Mouse (Mus musculus) liver, embryonic 16.5 days (tissue): Measurements from ENCODE around the gene Cyb5d1. TPM values are rescaled to one million over a fixed set of nuclear protein-coding genes. Genes with fewer than 3 reads are reported as not detected.

Experiments
- ATAC-seq: fragments of 200-750 bp; cut with Nextera tagmentation; 2 replicates; pipeline ENCODE4 v1.8.0; 2017; ENCODE audit warnings: low read depth, mild to moderate bottlenecking, moderate number of reproducible peaks, moderate library complexity
- H3K27ac ChIP-seq: fragments of 300-500 bp; sonication (generic); 2 replicates; pipeline ENCODE4 v1.5.1; 2014; ENCODE audit warnings: mild to moderate bottlenecking, low read length
- H3K27me3 ChIP-seq: fragments of 300-500 bp; sonication (generic); 2 replicates; pipeline ENCODE4 v1.6.1; 2014; ENCODE audit warnings: low read depth, low read length, mixed read lengths; ENCODE audit not compliant: control insufficient read depth, insufficient read depth
- H3K36me3 ChIP-seq: fragments of 300-500 bp; sonication (generic); 2 replicates; pipeline ENCODE4 v1.6.1; 2014; ENCODE audit warnings: mild to moderate bottlenecking; ENCODE audit not compliant: control insufficient read depth, insufficient read depth
- H3K4me1 ChIP-seq: fragments of 300-500 bp; sonication (generic); 2 replicates; pipeline ENCODE4 v1.6.1; 2014; ENCODE audit warnings: low read depth, low read length, mixed read lengths; ENCODE audit not compliant: control insufficient read depth
- H3K4me2 ChIP-seq: fragments of 300-500 bp; sonication (generic); 2 replicates; pipeline ENCODE4 v1.6.1; 2014; ENCODE audit warnings: low read depth, low read length, mixed read lengths
- H3K4me3 ChIP-seq: fragments of 300-500 bp; sonication (generic); 2 replicates; pipeline ENCODE4 v1.5.1; 2014; ENCODE audit warnings: low read depth, mild to moderate bottlenecking, low read length
- H3K9ac ChIP-seq: fragments of 300-500 bp; sonication (generic); 2 replicates; pipeline ENCODE4 v1.6.1; 2014; ENCODE audit warnings: low read depth, low read length
- H3K9me3 ChIP-seq: fragments of 300-500 bp; sonication (generic); replicated peaks from 2 replicates; pipeline ENCODE4 v1.6.1; 2016; ENCODE audit warnings: low read length; ENCODE audit not compliant: control insufficient read depth
- WGBS: fragments of 180-500 bp; shearing (Covaris S2); extraction: QIAGEN DNeasy Blood & Tissue Kit; methylation state at CpG from one replicate; pipeline ENCODE4 v1.1.7; 2014; ENCODE audit not compliant: insufficient replicate concordance; 5-methylcytosine and 5-hydroxymethylcytosine counted together
- polyA plus RNA-seq: library from polyadenylated mRNA; unstranded; fragments of >200 nt; fragmentation: Nextera tagmentation; extraction: Ambion mirVana; gene quantifications from 2 replicates; pipeline ENCODE4 v1.2.1, GENCODE M21; 2015

Gene Cyb5d1
- polyA plus RNA-seq, 1 experiment from 2014 or later = 9.9 TPM

- Histone ChIP-seq H3K4me3 (no peak overlapping the region), H3K27ac (peak overlapping the region; percentile 90), H3K9ac (no peak overlapping the region)
Measured at GRCm38 (mm10) chr11:69412548-69412947, 17.1 kb upstream of the Cyb5d1 start.

GRCm38 (mm10) chr11:69411538-69412203 lies 16.2 kb upstream of the Cyb5d1 start:
- Histone ChIP-seq H3K4me1 (peaks cover 56% of the 10 kb centered on the region), H3K4me3 (peak overlapping the region; percentile 86), H3K9me3 (no peaks in the 10 kb centered on the region), H3K4me2 (peak overlapping the region; percentile 100), H3K27ac (peak overlapping the region; percentile 90), H3K9ac (peak overlapping the region; percentile 75), H3K27me3 (peaks cover 8% of the 10 kb centered on the region), H3K36me3 (no peaks in the 10 kb centered on the region)
- ATAC-seq = peak; percentile 14
- under 1% methylated on average over 39 of the region's 39 CpGs for WGBS

More at GRCm38 (mm10) chr11:69412548-69412947, 17.1 kb upstream of the Cyb5d1 start:
- peaks cover 63% of the 10 kb centered on the region for H3K4me1 ChIP-seq
- no peak for ATAC-seq
- WGBS = 66% methylated on average over 7 of the region's 7 CpGs
- H3K9me3 ChIP-seq = no peaks in the 10 kb centered on the region
- peaks cover 17% of the 10 kb centered on the region for H3K27me3 ChIP-seq
- H3K36me3 ChIP-seq = no peaks in the 10 kb centered on the region
- H3K4me2 ChIP-seq = peak overlapping the region; percentile 100

GRCm38 (mm10) chr11:69411073-69411535 lies 15.7 kb upstream of the Cyb5d1 start:
- Histone ChIP-seq H3K27ac (peak overlapping the region; percentile 90), H3K9ac (peak overlapping the region; percentile 75), H3K4me1 (peaks cover 54% of the 10 kb centered on the region), H3K4me3 (peak overlapping the region; percentile 86), H3K36me3 (peaks cover 5% of the 10 kb centered on the region; the same call in 1 of the 2 replicates), H3K4me2 (peak overlapping the region; percentile 100), H3K27me3 (0 out of 2 replicates have a peak, but pooled peaks cover 6% of the 10 kb centered on the region), H3K9me3 (no peaks in the 10 kb centered on the region)
- WGBS = 0% methylated on average over 26 of the region's 26 CpGs
- peak; percentile 42 for ATAC-seq

GRCm38 (mm10) chr11:69410310-69411072 lies 15.1 kb upstream of the Cyb5d1 start:
- H3K27me3 ChIP-seq = 0 out of 2 replicates have a peak, but pooled peaks cover 3% of the 10 kb centered on the region
- peaks cover 54% of the 10 kb centered on the region for H3K4me1 ChIP-seq
- peak overlapping the region; percentile 100 for H3K4me2 ChIP-seq
- H3K4me3 ChIP-seq = peak overlapping the region; percentile 86
- peak overlapping the region; percentile 75 for H3K9ac ChIP-seq
- H3K9me3 ChIP-seq = no peaks in the 10 kb centered on the region
- no peak for ATAC-seq
- peak overlapping the region; percentile 90 for H3K27ac ChIP-seq
- WGBS = under 1% methylated on average over 41 of the region's 41 CpGs
- H3K36me3 ChIP-seq = peaks cover 10% of the 10 kb centered on the region; the same call in 1 of the 2 replicates

GRCm38 (mm10) chr11:69410045-69410309 lies 14.5 kb upstream of the Cyb5d1 start:
- 0% methylated on average over 18 of the region's 18 CpGs for WGBS
- Histone ChIP-seq H3K9ac (peak overlapping the region; percentile 75), H3K4me3 (peak overlapping the region; percentile 86), H3K36me3 (peaks cover 10% of the 10 kb centered on the region; the same call in 1 of the 2 replicates), H3K4me1 (peaks cover 54% of the 10 kb centered on the region), H3K27me3 (no peaks in the 10 kb centered on the region), H3K9me3 (no peaks in the 10 kb centered on the region), H3K4me2 (peak overlapping the region; percentile 100), H3K27ac (peak overlapping the region; percentile 90)
- no peak for ATAC-seq

- no peaks in the 10 kb centered on the region for H3K27me3 ChIP-seq
- H3K36me3 ChIP-seq = peaks cover 10% of the 10 kb centered on the region
- H3K4me1 ChIP-seq = peaks cover 54% of the 10 kb centered on the region
- H3K4me3 ChIP-seq = peak overlapping the region; percentile 86
- no peaks in the 10 kb centered on the region for H3K9me3 ChIP-seq
- under 1% methylated on average over 42 of the region's 46 CpGs for WGBS
- H3K9ac ChIP-seq = peak overlapping the region; percentile 75
- ATAC-seq = peak; percentile 22
- H3K27ac ChIP-seq = peak overlapping the region; percentile 90
- H3K4me2 ChIP-seq = peak overlapping the region; percentile 100
Measured at GRCm38 (mm10) chr11:69409378-69410044, 14.1 kb upstream of the Cyb5d1 start.

GRCm38 (mm10) chr11:69408541-69409377 lies 13.3 kb upstream of the Cyb5d1 start:
- Histone ChIP-seq H3K4me3 (peak overlapping the region; percentile 86), H3K27ac (peak overlapping the region; percentile 90), H3K27me3 (no peaks in the 10 kb centered on the region), H3K9ac (peak overlapping the region; percentile 75), H3K4me1 (peaks cover 46% of the 10 kb centered on the region), H3K4me2 (peak overlapping the region; percentile 100), H3K9me3 (no peaks in the 10 kb centered on the region), H3K36me3 (peaks cover 10% of the 10 kb centered on the region)
- under 1% methylated on average over 33 of the region's 33 CpGs for WGBS
- ATAC-seq = peak; percentile 85

GRCm38 (mm10) chr11:69407724-69408004 lies 12.2 kb upstream of the Cyb5d1 start:
- Histone ChIP-seq H3K27me3 (no peaks in the 10 kb centered on the region), H3K27ac (no peak overlapping the region), H3K9ac (no peak overlapping the region), H3K4me1 (peaks cover 37% of the 10 kb centered on the region), H3K36me3 (peaks cover 13% of the 10 kb centered on the region), H3K4me2 (no peak overlapping the region), H3K9me3 (no peaks in the 10 kb centered on the region), H3K4me3 (no peak overlapping the region)
- 71% methylated on average over 4 of the region's 4 CpGs for WGBS
- ATAC-seq = no peak
